Mouse (Mus musculus): ENCODE data around the gene Tspan5.

DNA sequence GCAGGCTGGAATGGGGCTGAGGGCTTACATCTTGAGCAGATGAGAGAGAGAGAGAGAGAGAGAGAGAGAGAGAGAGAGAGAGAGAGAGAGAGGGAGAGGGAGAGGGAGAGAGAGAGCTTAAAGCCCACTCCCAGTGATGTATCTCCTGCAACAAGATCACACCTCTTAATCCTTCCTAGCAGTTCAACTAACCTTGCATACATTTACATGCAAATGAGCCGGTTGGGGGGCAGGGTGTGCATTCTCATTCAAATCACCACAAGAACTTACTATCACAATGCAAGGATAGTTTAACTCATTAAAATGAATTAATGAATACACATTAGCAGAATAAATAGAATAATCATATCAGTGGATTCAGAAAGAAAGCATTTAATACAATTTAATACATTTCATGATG is 49.7 kb upstream of the Tspan5 start:
- TF ChIP-seq TAL1 (IDR thresholded peaks at IDR 0.05; ENCODE audit: low read length) (no peak), TBP (IDR thresholded peaks at IDR 0.05; ENCODE audit: low read depth, low read length) (no peak), SIN3A (IDR thresholded peaks at IDR 0.05; ENCODE audit: low read length) (no peak), RAD21 (IDR thresholded peaks at IDR 0.05; ENCODE audit: low read depth, low read length) (no peak), CTCF (IDR thresholded peaks at IDR 0.05 in 2 of 3, conservative IDR thresholded peaks at IDR 0.05 in 1 of 3; ENCODE audit: control insufficient read depth in 1 of 3, insufficient read depth in 1 of 3, low read depth in 2 of 3, low read length in 3 of 3, poor library complexity in 1 of 3, severe bottlenecking in 1 of 3) (no peak), USF1 (IDR thresholded peaks at IDR 0.05; ENCODE audit: low read depth, low read length) (no peak)

Measured in MEL (cell line).